Mouse (Mus musculus): ENCODE results near the gene Kcnt2. TPM values are rescaled to one million over a fixed set of nuclear protein-coding genes. Genes with fewer than 3 reads are reported as not detected.

Kcnt2 gene
- total and polyA plus RNA-seq, 3 experiments: 0.05 TPM; not detected in 2

GRCm38 (mm10) chr1:140578607-140579006 is 332.6 kb downstream of the Kcnt2 start:
- Histone ChIP-seq H3K9me3 (replicated peaks) (no peaks in the 10 kb centered on the region), H3K36me3 (replicated peaks) (no peaks in the 10 kb centered on the region), H3K4me1 (ENCODE audit: insufficient read depth, low read depth, low read length) (no peaks in the 10 kb centered on the region), H3K4me3 (ENCODE audit: low read depth, low read length) (no peak overlapping the region), H3K27me3 (ENCODE audit: insufficient read depth, low read length) (no peaks in the 10 kb centered on the region)
- ATAC-seq (ENCODE audit: extremely low read depth, insufficient number of reproducible peaks, low FRiP score, poor library complexity, severe bottlenecking) (no peak), DNase-seq (ENCODE audit: low spot score) (no peak)
- TF ChIP-seq TAL1 (conservative IDR thresholded peaks at IDR 0.05; ENCODE audit: low read depth, low read length): no peak
- TF ChIP-seq POLR2AphosphoS5 (IDR thresholded peaks at IDR 0.05; ENCODE audit: insufficient replicate concordance, low read depth, low read length): no peak
- no peak for TF ChIP-seq GATA1 (IDR thresholded peaks at IDR 0.05; ENCODE audit: borderline replicate concordance, low read length)
- TF ChIP-seq GATA2 (IDR thresholded peaks at IDR 0.05; ENCODE audit: borderline replicate concordance, low read depth, low read length): no peak
- no peak for TF ChIP-seq CTCF (IDR thresholded peaks at IDR 0.05; ENCODE audit: low read depth, low read length)

- Histone ChIP-seq H3K4me1 (ENCODE audit: insufficient read depth, low read depth, low read length) (no peaks in the 10 kb centered on the region), H3K36me3 (replicated peaks) (no peaks in the 10 kb centered on the region), H3K9me3 (replicated peaks) (peaks cover 11% of the 10 kb centered on the region), H3K4me3 (ENCODE audit: low read depth, low read length) (no peak overlapping the region), H3K27me3 (ENCODE audit: insufficient read depth, low read length) (no peaks in the 10 kb centered on the region)
- DNase-seq (ENCODE audit: low spot score) (no peak), ATAC-seq (ENCODE audit: extremely low read depth, insufficient number of reproducible peaks, low FRiP score, poor library complexity, severe bottlenecking) (no peak)
- TF ChIP-seq POLR2AphosphoS5 (IDR thresholded peaks at IDR 0.05; ENCODE audit: insufficient replicate concordance, low read depth, low read length) (no peak), GATA2 (IDR thresholded peaks at IDR 0.05; ENCODE audit: borderline replicate concordance, low read depth, low read length) (no peak), TAL1 (conservative IDR thresholded peaks at IDR 0.05; ENCODE audit: low read depth, low read length) (no peak), GATA1 (IDR thresholded peaks at IDR 0.05; ENCODE audit: borderline replicate concordance, low read length) (no peak), CTCF (IDR thresholded peaks at IDR 0.05; ENCODE audit: low read depth, low read length) (no peak)
These were observed 342.3 kb downstream of the Kcnt2 start for GRCm38 (mm10) chr1:140588302-140588701.

GRCm38 (mm10) chr1:140608765-140609297 is 362.9 kb downstream of the Kcnt2 start:
- Histone ChIP-seq H3K36me3 (replicated peaks) (no peaks in the 10 kb centered on the region), H3K4me3 (ENCODE audit: low read depth, low read length) (no peak overlapping the region), H3K4me1 (ENCODE audit: insufficient read depth, low read depth, low read length) (no peaks in the 10 kb centered on the region), H3K9me3 (replicated peaks) (peaks cover 6% of the 10 kb centered on the region; the same call in 1 of the 2 replicates), H3K27me3 (ENCODE audit: insufficient read depth, low read length) (no peaks in the 10 kb centered on the region)
- DNase-seq (ENCODE audit: low spot score) (no peak), ATAC-seq (ENCODE audit: extremely low read depth, insufficient number of reproducible peaks, low FRiP score, poor library complexity, severe bottlenecking) (no peak)
- TF ChIP-seq CTCF (IDR thresholded peaks at IDR 0.05; ENCODE audit: low read depth, low read length) (no peak), GATA2 (IDR thresholded peaks at IDR 0.05; ENCODE audit: borderline replicate concordance, low read depth, low read length) (no peak), TAL1 (conservative IDR thresholded peaks at IDR 0.05; ENCODE audit: low read depth, low read length) (no peak), GATA1 (IDR thresholded peaks at IDR 0.05; ENCODE audit: borderline replicate concordance, low read length) (no peak), POLR2AphosphoS5 (IDR thresholded peaks at IDR 0.05; ENCODE audit: insufficient replicate concordance, low read depth, low read length) (no peak)

- ATAC-seq (ENCODE audit: extremely low read depth, insufficient number of reproducible peaks, low FRiP score, poor library complexity, severe bottlenecking) (no peak), DNase-seq (ENCODE audit: low spot score) (no peak)
- no peak for TF ChIP-seq TAL1 (conservative IDR thresholded peaks at IDR 0.05; ENCODE audit: low read depth, low read length)
- no peak for TF ChIP-seq GATA1 (IDR thresholded peaks at IDR 0.05; ENCODE audit: borderline replicate concordance, low read length)
- TF ChIP-seq POLR2AphosphoS5 (IDR thresholded peaks at IDR 0.05; ENCODE audit: insufficient replicate concordance, low read depth, low read length): no peak
- TF ChIP-seq CTCF (IDR thresholded peaks at IDR 0.05; ENCODE audit: low read depth, low read length): no peak
- no peak for TF ChIP-seq GATA2 (IDR thresholded peaks at IDR 0.05; ENCODE audit: borderline replicate concordance, low read depth, low read length)
- no peaks in the 10 kb centered on the region for H3K36me3 ChIP-seq (replicated peaks)
- H3K4me3 ChIP-seq (ENCODE audit: low read depth, low read length): no peak overlapping the region
- no peaks in the 10 kb centered on the region for H3K27me3 ChIP-seq (ENCODE audit: insufficient read depth, low read length)
- peaks cover 4% of the 10 kb centered on the region; the same call in 1 of the 2 replicates for H3K9me3 ChIP-seq (replicated peaks)
- H3K4me1 ChIP-seq (ENCODE audit: insufficient read depth, low read depth, low read length): no peaks in the 10 kb centered on the region
These were observed 367.1 kb downstream of the Kcnt2 start for GRCm38 (mm10) chr1:140613101-140613500.

GRCm38 (mm10) chr1:140614840-140615239 is 368.9 kb downstream of the Kcnt2 start:
- no peak for TF ChIP-seq CTCF (IDR thresholded peaks at IDR 0.05; ENCODE audit: low read depth, low read length)
- TF ChIP-seq POLR2AphosphoS5 (IDR thresholded peaks at IDR 0.05; ENCODE audit: insufficient replicate concordance, low read depth, low read length): no peak
- no peak for TF ChIP-seq GATA2 (IDR thresholded peaks at IDR 0.05; ENCODE audit: borderline replicate concordance, low read depth, low read length)
- TF ChIP-seq TAL1 (conservative IDR thresholded peaks at IDR 0.05; ENCODE audit: low read depth, low read length): no peak
- TF ChIP-seq GATA1 (IDR thresholded peaks at IDR 0.05; ENCODE audit: borderline replicate concordance, low read length): no peak
- ATAC-seq (ENCODE audit: extremely low read depth, insufficient number of reproducible peaks, low FRiP score, poor library complexity, severe bottlenecking) (no peak), DNase-seq (ENCODE audit: low spot score) (no peak)
- Histone ChIP-seq H3K36me3 (replicated peaks) (no peaks in the 10 kb centered on the region), H3K4me3 (ENCODE audit: low read depth, low read length) (no peak overlapping the region), H3K27me3 (ENCODE audit: insufficient read depth, low read length) (no peaks in the 10 kb centered on the region), H3K9me3 (replicated peaks) (no peaks in the 10 kb centered on the region; the same call in 1 of the 2 replicates), H3K4me1 (ENCODE audit: insufficient read depth, low read depth, low read length) (no peaks in the 10 kb centered on the region)

- Histone ChIP-seq H3K4me3 (ENCODE audit: low read depth, low read length) (no peak overlapping the region), H3K4me1 (ENCODE audit: insufficient read depth, low read depth, low read length) (no peaks in the 10 kb centered on the region), H3K9me3 (replicated peaks) (0 out of 2 replicates have a peak, but pooled peaks cover 3% of the 10 kb centered on the region), H3K36me3 (replicated peaks) (no peaks in the 10 kb centered on the region), H3K27me3 (ENCODE audit: insufficient read depth, low read length) (no peaks in the 10 kb centered on the region)
- DNase-seq (ENCODE audit: low spot score) (no peak), ATAC-seq (ENCODE audit: extremely low read depth, insufficient number of reproducible peaks, low FRiP score, poor library complexity, severe bottlenecking) (no peak)
- TF ChIP-seq CTCF (IDR thresholded peaks at IDR 0.05; ENCODE audit: low read depth, low read length) (no peak), GATA2 (IDR thresholded peaks at IDR 0.05; ENCODE audit: borderline replicate concordance, low read depth, low read length) (no peak), GATA1 (IDR thresholded peaks at IDR 0.05; ENCODE audit: borderline replicate concordance, low read length) (no peak), TAL1 (conservative IDR thresholded peaks at IDR 0.05; ENCODE audit: low read depth, low read length) (no peak), POLR2AphosphoS5 (IDR thresholded peaks at IDR 0.05; ENCODE audit: insufficient replicate concordance, low read depth, low read length) (no peak)
These were observed 372.2 kb downstream of the Kcnt2 start for GRCm38 (mm10) chr1:140618164-140618563.
